Mouse (Mus musculus) adrenal gland, postnatal 10 days (tissue): ENCODE measurements at regions not wholly inside any gene's neighbourhood (a gene's known extent, or its start where the extent isn't known, plus 50 kb on each side); places are given as distances from the start of the nearest gene placed in this dataset.

Experiments
- DNase-seq: peaks from one replicate; pipeline ENCODE4 v3.0.0; 2021; ENCODE audit warnings: mixed read lengths

GRCm38 (mm10) chr8:102845362-102845761 lies 59.9 kb upstream of the Cdh11 start:
- DNase-seq = no peak

GRCm38 (mm10) chr8:102860021-102860420 lies 74.6 kb upstream of the Cdh11 start:
- DNase-seq = no peak

- DNase-seq = no peak
Measured at GRCm38 (mm10) chr8:102899525-102899924, 114.1 kb upstream of the Cdh11 start.

GRCm38 (mm10) chr8:102900662-102901061 lies 115.2 kb upstream of the Cdh11 start:
- DNase-seq = no peak

- no peak for DNase-seq
Measured at GRCm38 (mm10) chr8:102907444-102907843, 122.0 kb upstream of the Cdh11 start.

GRCm38 (mm10) chr8:102931342-102931835 lies 145.9 kb upstream of the Cdh11 start:
- DNase-seq = no peak

GRCm38 (mm10) chr8:102938771-102939170 lies 153.3 kb upstream of the Cdh11 start:
- no peak for DNase-seq

- no peak for DNase-seq
Measured at GRCm38 (mm10) chr8:102945546-102945945, 160.1 kb upstream of the Cdh11 start.

- DNase-seq = no peak
Measured at GRCm38 (mm10) chr8:102978161-102978581, 192.7 kb upstream of the Cdh11 start.

GRCm38 (mm10) chr8:102983220-102983909 lies 197.9 kb upstream of the Cdh11 start:
- no peak for DNase-seq

GRCm38 (mm10) chr8:102983910-102984225 lies 198.4 kb upstream of the Cdh11 start:
- no peak for DNase-seq

GRCm38 (mm10) chr8:103007284-103007984 lies 222.0 kb upstream of the Cdh11 start:
- no peak for DNase-seq

GRCm38 (mm10) chr8:103019121-103019520 lies 233.7 kb upstream of the Cdh11 start:
- DNase-seq = peak; percentile 59

- no peak for DNase-seq
Measured at GRCm38 (mm10) chr8:103023237-103023636, 237.8 kb upstream of the Cdh11 start.

GRCm38 (mm10) chr8:103031708-103032107 lies 246.3 kb upstream of the Cdh11 start:
- no peak for DNase-seq

- no peak for DNase-seq
Measured at GRCm38 (mm10) chr8:103033956-103034355, 248.5 kb upstream of the Cdh11 start.

GRCm38 (mm10) chr8:103072079-103072635 lies 286.7 kb upstream of the Cdh11 start:
- no peak for DNase-seq

GRCm38 (mm10) chr8:103072646-103073045 lies 287.2 kb upstream of the Cdh11 start:
- DNase-seq = no peak

- DNase-seq = no peak
Measured at GRCm38 (mm10) chr8:103078559-103078958, 293.1 kb upstream of the Cdh11 start.

- no peak for DNase-seq
Measured at GRCm38 (mm10) chr8:103086956-103087482, 301.6 kb upstream of the Cdh11 start.

- DNase-seq = no peak
Measured at GRCm38 (mm10) chr8:103096496-103097092, 311.2 kb upstream of the Cdh11 start.

GRCm38 (mm10) chr8:103125581-103125980 lies 340.1 kb upstream of the Cdh11 start:
- peak; percentile 73 for DNase-seq

GRCm38 (mm10) chr8:103138136-103138535 lies 352.7 kb upstream of the Cdh11 start:
- DNase-seq = peak; percentile 1
